In genomic region chr3:101602511-101603055, GRCm38 (mm10) we compare ENCODE assay signal across 8 mouse cellular contexts. TPM values are rescaled to one million over a fixed set of nuclear protein-coding genes. Genes with fewer than 3 reads are reported as not detected.
A peak's percentile ranks its signal among the peaks of the same experiment; 100 is the strongest.
DNase-seq lines count a peak whose midpoint lies in the region; ATAC-seq and TF ChIP-seq lines count a peak whose summit lies in the region.

No protein-coding gene starts in this region.

- peaks cover 65% of the 10 kb centered on the region for H3K79me2 ChIP-seq in C2C12 (ENCODE audit: control insufficient read depth, insufficient read depth)

- no peak for TF ChIP-seq CTCF in C2C12 (IDR thresholded peaks at IDR 0.05; ENCODE audit: control insufficient read depth, insufficient read depth, insufficient read length)

- ATAC-seq in heart, embryonic 11.5 days (replicated peaks; ENCODE audit: insufficient number of reproducible peaks, low FRiP score, low TSS enrichment): no peak
- no peak for ATAC-seq in liver, embryonic 16.5 days (ENCODE audit: low read depth)

- peaks cover 53% of the 10 kb centered on the region for H3K79me3 ChIP-seq in C2C12 (ENCODE audit: low read depth)

- 53% methylated on average over 4 of the region's 4 CpGs for WGBS in heart, embryonic 11.5 days (ENCODE audit: insufficient replicate concordance)
- 78% methylated on average over 4 of the region's 4 CpGs for WGBS in hindbrain, embryonic 10.5 days
- 64% methylated on average over 4 of the region's 4 CpGs for whole genome bisulfite sequencing in liver, embryonic 16.5 days (ENCODE audit: insufficient replicate concordance)

- peaks cover 59% of the 10 kb centered on the region for H3K4me1 ChIP-seq in heart, embryonic 11.5 days (ENCODE audit: control insufficient read depth, insufficient read depth, low read length)
- peaks cover 75% of the 10 kb centered on the region for H3K4me1 ChIP-seq in hindbrain, embryonic 10.5 days (replicated peaks)
- H3K4me1 ChIP-seq in liver, embryonic 16.5 days (ENCODE audit: control insufficient read depth, low read depth, low read length): peaks cover 61% of the 10 kb centered on the region

- H3K9me3 ChIP-seq in heart, embryonic 11.5 days (replicated peaks; ENCODE audit: control insufficient read depth, low read length): no peaks in the 10 kb centered on the region
- H3K9me3 ChIP-seq in hindbrain, embryonic 10.5 days: no peaks in the 10 kb centered on the region
- H3K9me3 ChIP-seq in liver, embryonic 16.5 days (replicated peaks; ENCODE audit: control insufficient read depth, low read length): no peaks in the 10 kb centered on the region

- no peak overlapping the region for H3ac ChIP-seq in C2C12 (ENCODE audit: control insufficient read depth, insufficient read length, low read depth)

- H3K27me3 ChIP-seq in heart, embryonic 11.5 days (ENCODE audit: control insufficient read depth, insufficient read depth, low read length): no peaks in the 10 kb centered on the region
- H3K27me3 ChIP-seq in C2C12 (ENCODE audit: control insufficient read depth, insufficient read depth, insufficient read length): no peaks in the 10 kb centered on the region
- peaks cover 15% of the 10 kb centered on the region; the same call in 1 of the 2 replicates for H3K27me3 ChIP-seq in hindbrain, embryonic 10.5 days (ENCODE audit: insufficient read depth, poor library complexity, severe bottlenecking)
- peaks cover 13% of the 10 kb centered on the region for H3K27me3 ChIP-seq in liver, embryonic 16.5 days (ENCODE audit: control insufficient read depth, insufficient read depth, low read depth, low read length)

- peak overlapping the region; percentile 100 for H3K9ac ChIP-seq in heart, embryonic 11.5 days (ENCODE audit: low read depth, low read length)
- peak overlapping the region; percentile 94 for H3K9ac ChIP-seq in liver, embryonic 16.5 days (ENCODE audit: low read depth, low read length)

- peak overlapping the region; percentile 100 for H3K27ac ChIP-seq in heart, embryonic 11.5 days (ENCODE audit: low read depth, low read length)
- H3K27ac ChIP-seq in hindbrain, embryonic 10.5 days: peak overlapping the region; percentile 99; the same call in 1 of the 2 replicates
- H3K27ac ChIP-seq in liver, embryonic 16.5 days (ENCODE audit: low read length): no peak overlapping the region

- no peaks in the 10 kb centered on the region for H3K36me3 ChIP-seq in heart, embryonic 11.5 days (ENCODE audit: control insufficient read depth, insufficient read depth, low read length)
- peaks cover 4% of the 10 kb centered on the region for H3K36me3 ChIP-seq in C2C12 (ENCODE audit: control insufficient read depth, insufficient read depth)
- no peaks in the 10 kb centered on the region for H3K36me3 ChIP-seq in hindbrain, embryonic 10.5 days
- H3K36me3 ChIP-seq in liver, embryonic 16.5 days (ENCODE audit: control insufficient read depth, insufficient read depth): no peaks in the 10 kb centered on the region

- DNase-seq in heart, adult 8-10 months (ENCODE audit: low spot score): no peak
- DNase-seq in hindbrain, embryonic 10.5 days (ENCODE audit: low spot score): no peak
- DNase-seq in embryo, embryonic 9.5 days (ENCODE audit: extremely low spot score): no peak
- DNase-seq in spleen, postnatal 14 days (ENCODE audit: low spot score in 2 of 2): no peak
- no peak for DNase-seq in layer of hippocampus, postnatal 14 days (ENCODE audit: low spot score in 2 of 2)

- peak overlapping the region; percentile 98 for H3K4me3 ChIP-seq in heart, embryonic 11.5 days (ENCODE audit: low read depth, low read length)
- peak overlapping the region; percentile 50 for H3K4me3 ChIP-seq in C2C12 (ENCODE audit: insufficient read depth, poor library complexity, severe bottlenecking)
- peak overlapping the region; percentile 84 for H3K4me3 ChIP-seq in hindbrain, embryonic 10.5 days
- H3K4me3 ChIP-seq in liver, embryonic 16.5 days (ENCODE audit: low read depth, low read length): peak overlapping the region; percentile 96

- H3K4me2 ChIP-seq in heart, embryonic 11.5 days: peak overlapping the region; percentile 88
- peak overlapping the region; percentile 93 for H3K4me2 ChIP-seq in liver, embryonic 16.5 days (ENCODE audit: low read depth, low read length)

TF ChIP-seq in C2C12, 6 proteins besides CTCF, POLR2A, EP300 and RAD21:
- TF ChIP-seq MYOD1 (IDR thresholded peaks at IDR 0.05; ENCODE audit: control insufficient read depth, insufficient read length, low read depth) (no peak), MYOG (IDR thresholded peaks at IDR 0.05; ENCODE audit: control insufficient read depth, extremely low read depth, insufficient read length) (no peak), MAX (IDR thresholded peaks at IDR 0.05) (no peak), FOSL1 (IDR thresholded peaks at IDR 0.05; ENCODE audit: insufficient read depth, low read length, poor library complexity, severe bottlenecking) (no peak), USF1 (IDR thresholded peaks at IDR 0.05; ENCODE audit: low read depth) (no peak)

RNA-seq across cellular contexts. Expression of gene Atp1a1, which starts 1.9 kb away (rescaled TPM):
- 404 and 434 TPM in 2 replicates for polyA plus RNA-seq in heart, embryonic 11.5 days (2014; fragmentation: Nextera tagmentation; extraction: Ambion mirVana)
- total RNA-seq in heart, adult 8-10 months (2022): 100 to 1,000 TPM; 757 to 917 (median 814) TPM
- 228 TPM for polyA plus RNA-seq in C2C12 (2012; fragmentation: generic; extraction: Trizol)
- polyA plus RNA-seq in hindbrain, embryonic 10.5 days (2016; fragmentation: Nextera tagmentation; extraction: Ambion mirVana): 50.2 and 63.3 TPM in 2 replicates
- polyA plus RNA-seq in liver, embryonic 16.5 days (2015; fragmentation: Nextera tagmentation; extraction: Ambion mirVana): 42.1 and 45.4 TPM in 2 replicates
- 100 to 1,000 TPM; 455 to 471 TPM for total RNA-seq in layer of hippocampus, postnatal 14 days (2021)
